9 mouse cellular contexts compared by ENCODE assay signal in the genomic region with DNA sequence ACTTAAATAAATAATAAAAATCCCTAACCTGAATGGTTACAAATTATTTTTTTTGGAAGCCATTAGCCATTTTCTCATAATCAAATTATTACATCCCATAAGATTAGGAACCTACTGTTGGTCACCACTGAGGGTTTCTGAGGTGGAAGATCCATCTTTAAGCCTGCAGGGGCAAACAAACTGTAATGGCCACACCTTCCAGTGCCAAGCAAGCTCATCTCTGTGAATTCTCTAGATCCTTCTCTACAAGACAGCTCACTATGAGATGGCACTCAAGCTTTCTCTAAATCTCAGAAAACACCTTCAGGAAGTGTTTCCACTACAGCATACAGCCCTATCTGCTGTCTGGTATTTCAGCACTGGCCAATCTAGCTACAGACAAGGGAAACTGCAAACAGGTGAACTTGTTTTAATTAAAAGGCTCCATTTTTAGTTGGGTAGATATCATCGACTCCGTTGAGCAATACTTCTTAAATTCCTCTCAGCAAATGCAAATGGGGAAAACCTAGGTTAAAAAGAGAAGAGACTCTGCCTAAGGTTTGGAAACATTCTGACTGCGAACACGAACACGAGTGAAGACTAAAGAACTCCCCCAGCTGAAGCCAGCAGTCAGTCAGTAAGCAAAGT. TPM values are rescaled to one million over a fixed set of nuclear protein-coding genes. Genes with fewer than 3 reads are reported as not detected.
A peak's percentile ranks its signal among the peaks of the same experiment; 100 is the strongest.
DNase-seq lines count a peak whose midpoint lies in the region; ATAC-seq and TF ChIP-seq lines count a peak whose summit lies in the region.
"Had no signal": no experiment of that assay in that cellular context is flagged by ENCODE, and none has a peak within 500 bp of the region (broad histone marks: within the 10 kb centered on the region; RNA-seq: fewer than 3 reads in every experiment).

No protein-coding gene starts in this region.

- no peak overlapping the region for H3K4me3 ChIP-seq in kidney, postnatal 0 days (replicated peaks; ENCODE audit: low read depth, low read length)
- peak overlapping the region; percentile 52 for H3K4me3 ChIP-seq in embryonic facial prominence, embryonic 14.5 days (ENCODE audit: low read depth, low read length)
- H3K4me3 ChIP-seq in limb, embryonic 13.5 days: peak overlapping the region; percentile 65

- no peak overlapping the region for H3K4me2 ChIP-seq in kidney, postnatal 0 days (ENCODE audit: low read length)
- peak overlapping the region; percentile 78 for H3K4me2 ChIP-seq in embryonic facial prominence, embryonic 14.5 days (ENCODE audit: low read depth, low read length)
- H3K4me2 ChIP-seq in limb, embryonic 13.5 days (replicated peaks): peak overlapping the region; percentile 78

- WGBS in kidney, postnatal 0 days: 36% methylated on average over 5 of the region's 5 CpGs
- 23% methylated on average over 5 of the region's 5 CpGs for WGBS in embryonic facial prominence, embryonic 14.5 days
- 13% methylated on average over 5 of the region's 5 CpGs for WGBS in limb, embryonic 13.5 days

- H3K27ac ChIP-seq in kidney, postnatal 0 days: no peak overlapping the region
- peak overlapping the region; percentile 89 for H3K27ac ChIP-seq in embryonic facial prominence, embryonic 14.5 days (replicated peaks; ENCODE audit: low read depth, low read length)
- H3K27ac ChIP-seq in limb, embryonic 13.5 days: peak overlapping the region; percentile 88; the same call in 1 of the 2 replicates
- H3K27ac ChIP-seq: lung, embryonic 15.5 days had no signal

- H3K36me3 ChIP-seq in kidney, postnatal 0 days (ENCODE audit: insufficient read depth, low read length): no peaks in the 10 kb centered on the region
- no peaks in the 10 kb centered on the region for H3K36me3 ChIP-seq in embryonic facial prominence, embryonic 14.5 days (ENCODE audit: control insufficient read depth, insufficient read depth, low read length)
- H3K36me3 ChIP-seq in limb, embryonic 13.5 days: no peaks in the 10 kb centered on the region
- H3K36me3 ChIP-seq: lung, embryonic 15.5 days had no signal

- no peak overlapping the region for H3K9ac ChIP-seq in kidney, postnatal 0 days (ENCODE audit: low read depth, low read length)
- peak overlapping the region; percentile 91; the same call in 1 of the 2 replicates for H3K9ac ChIP-seq in embryonic facial prominence, embryonic 14.5 days (ENCODE audit: low read depth, low read length)
- peak overlapping the region; percentile 96 for H3K9ac ChIP-seq in limb, embryonic 13.5 days
- H3K9ac ChIP-seq: lung, embryonic 15.5 days had no signal

- peak; percentile 16 for DNase-seq in kidney, postnatal 0 days (ENCODE audit: low spot score)
- DNase-seq in kidney, postnatal 14 days: no peak
- no peak for DNase-seq in embryonic facial prominence, embryonic 14.5 days (ENCODE audit: low spot score)
- DNase-seq in retina, postnatal 1 day: peak; percentile 34
- no peak for DNase-seq in kidney, postnatal 4 days
- DNase-seq in spleen, adult 18-20 months: no peak
- no peak for DNase-seq in left cerebral cortex, adult 11 months (ENCODE audit: low spot score)

- ATAC-seq in kidney, postnatal 0 days (replicated peaks; ENCODE audit: low FRiP score, low read depth): no peak
- ATAC-seq in embryonic facial prominence, embryonic 14.5 days (ENCODE audit: low read depth): no peak
- ATAC-seq in limb, embryonic 13.5 days (ENCODE audit: low FRiP score, low read depth): no peak

- peaks cover 63% of the 10 kb centered on the region for H3K27me3 ChIP-seq in kidney, postnatal 0 days (ENCODE audit: insufficient read depth, low read length)
- peaks cover 25% of the 10 kb centered on the region for H3K27me3 ChIP-seq in embryonic facial prominence, embryonic 14.5 days (replicated peaks; ENCODE audit: control insufficient read depth, insufficient read depth, low read length)
- H3K27me3 ChIP-seq in limb, embryonic 13.5 days: peaks cover 32% of the 10 kb centered on the region

- no peaks in the 10 kb centered on the region for H3K9me3 ChIP-seq in kidney, postnatal 0 days (replicated peaks; ENCODE audit: low read length)
- no peaks in the 10 kb centered on the region for H3K9me3 ChIP-seq in embryonic facial prominence, embryonic 14.5 days (ENCODE audit: control insufficient read depth, low read length)
- H3K9me3 ChIP-seq in limb, embryonic 13.5 days: no peaks in the 10 kb centered on the region
- H3K9me3 ChIP-seq: lung, embryonic 15.5 days had no signal

- H3K4me1 ChIP-seq in kidney, postnatal 0 days (replicated peaks; ENCODE audit: insufficient read depth, low read length): 0 out of 2 replicates have a peak, but pooled peaks cover 21% of the 10 kb centered on the region
- no peaks in the 10 kb centered on the region for H3K4me1 ChIP-seq in embryonic facial prominence, embryonic 14.5 days (ENCODE audit: control insufficient read depth, insufficient read depth, low read length)
- peaks cover 39% of the 10 kb centered on the region for H3K4me1 ChIP-seq in limb, embryonic 13.5 days

- TF ChIP-seq CTCF in kidney, postnatal 0 days (IDR thresholded peaks at IDR 0.05; ENCODE audit: low read depth): no peak

RNA-seq across cellular contexts. Expression of gene Mab21l1, which starts 0.8 kb away (rescaled TPM):
- 0.20 and 0.23 TPM in 2 replicates for polyA plus RNA-seq in kidney, postnatal 0 days (2015; fragmentation: Nextera tagmentation; extraction: Ambion mirVana)
- 21.9 and 24.6 TPM in 2 replicates for polyA plus RNA-seq in embryonic facial prominence, embryonic 14.5 days (2014; fragmentation: Nextera tagmentation; extraction: Ambion mirVana)
- 44.2 and 46.8 TPM in 2 replicates for polyA plus RNA-seq in limb, embryonic 13.5 days (2015; fragmentation: Nextera tagmentation; extraction: Ambion mirVana)

Comparison
In these comparisons a context has a peak if more than half of its experiments do, and no peak if none do; other contexts are left out.
1. DNase-seq: peak in kidney, postnatal 0 days (single experiment) and retina, postnatal 1 day (single experiment); none in kidney, postnatal 14 days (single experiment), embryonic facial prominence, embryonic 14.5 days (single experiment), kidney, postnatal 4 days (0 of 2), spleen, adult 18-20 months (0 of 2) and left cerebral cortex, adult 11 months (single experiment).
2. RNA of gene Mab21l1, which starts 0.8 kb away (polyA plus RNA-seq): 44.2 to 46.8 TPM in limb, embryonic 13.5 days and 21.9 to 24.6 TPM in embryonic facial prominence, embryonic 14.5 days; 0.20 to 0.23 TPM in kidney, postnatal 0 days; every median in the first group is over 10 times any median in the second.